Mouse (Mus musculus): ENCODE measurements around the gene Kdm4d. TPM values are rescaled to one million over a fixed set of nuclear protein-coding genes. Genes with fewer than 3 reads are reported as not detected.
"Not testable (repeated sequence)": the region's sequence is repeated elsewhere in the genome, so short reads cannot be mapped to it uniquely, and the experiment has no call there.

Gene Kdm4d
- not detected for total RNA-seq (2021)
- long read RNA-seq, experiment 1 = 0 reads
- long read RNA-seq, experiment 2 = 0 reads

GRCm38 (mm10) chr9:14500023-14500915 lies at the start of gene Kdm4d, which contains the start of gene Cwc15:
Gene Kdm4d, minus strand, starts transcription at chr9:14500482.
Gene Cwc15, plus strand, starts transcription at chr9:14500617.
- peak; percentile 91 for DNase-seq

GRCm38 (mm10) chr9:14548366-14548761 lies 48.1 kb upstream of the Kdm4d start:
- DNase-seq = no peak

GRCm38 (mm10) chr9:14547584-14548365 lies 47.5 kb upstream of the Kdm4d start:
- peak; percentile 75 for DNase-seq

GRCm38 (mm10) chr9:14544034-14544757 lies 43.9 kb upstream of the Kdm4d start:
- no peak for DNase-seq

- no peak for DNase-seq
These were observed 34.7 kb upstream of the Kdm4d start for GRCm38 (mm10) chr9:14534833-14535456.

GRCm38 (mm10) chr9:14533659-14534058 lies 33.4 kb upstream of the Kdm4d start:
- DNase-seq = no peak

- no peak for DNase-seq
These were observed 32.0 kb upstream of the Kdm4d start for GRCm38 (mm10) chr9:14532283-14532682.

- DNase-seq = no peak
These were observed 29.7 kb upstream of the Kdm4d start for GRCm38 (mm10) chr9:14530004-14530403.

- peak; percentile 77 for DNase-seq
These were observed 23.2 kb upstream of the Kdm4d start for GRCm38 (mm10) chr9:14523408-14524043.

GRCm38 (mm10) chr9:14521695-14522094 lies 21.4 kb upstream of the Kdm4d start:
- no peak for DNase-seq

GRCm38 (mm10) chr9:14520971-14521670 lies 20.8 kb upstream of the Kdm4d start:
- no peak for DNase-seq

- no peak for DNase-seq
These were observed 17.8 kb upstream of the Kdm4d start for GRCm38 (mm10) chr9:14518105-14518504.

- no peak for DNase-seq
These were observed 17.0 kb upstream of the Kdm4d start for GRCm38 (mm10) chr9:14517296-14517695.

- DNase-seq = no peak
These were observed 12.6 kb upstream of the Kdm4d start for GRCm38 (mm10) chr9:14512633-14513445.

- DNase-seq = no peak
These were observed 688 bp upstream of the Kdm4d start for GRCm38 (mm10) chr9:14500916-14501424.

GRCm38 (mm10) chr9:14498896-14499705 lies 1.2 kb downstream of the Kdm4d start:
- DNase-seq = no peak

- DNase-seq = not testable (repeated sequence)
These were observed 36.6 kb downstream of the Kdm4d start for GRCm38 (mm10) chr9:14463668-14464067.

- DNase-seq = not testable (repeated sequence)
These were observed 37.7 kb downstream of the Kdm4d start for GRCm38 (mm10) chr9:14462536-14462935.

- no peak for DNase-seq
These were observed 44.0 kb downstream of the Kdm4d start for GRCm38 (mm10) chr9:14456320-14456719.

Measured in gastrocnemius, postnatal 25 days (tissue).